Mouse (Mus musculus): ENCODE data around the gene Abraxas2. TPM values are rescaled to one million over a fixed set of nuclear protein-coding genes. Genes with fewer than 3 reads are reported as not detected.

Gene Abraxas2
- polyA plus RNA-seq, 1 experiment from 2014 or later = 36.9 TPM

- H3K27me3 ChIP-seq (replicated peaks) = no peaks in the 10 kb centered on the region
- H3K9me3 ChIP-seq = no peaks in the 10 kb centered on the region
- no peak for ATAC-seq
- H3K9ac ChIP-seq = no peak overlapping the region
- no peak overlapping the region for H3K27ac ChIP-seq
- H3K4me3 ChIP-seq (replicated peaks) = no peak overlapping the region
- 91% methylated on average over 9 of the region's 9 CpGs for WGBS
- H3K36me3 ChIP-seq = peaks cover 23% of the 10 kb centered on the region
- no peak overlapping the region for H3K4me2 ChIP-seq (replicated peaks)
- no peaks in the 10 kb centered on the region for H3K4me1 ChIP-seq (replicated peaks)
Observed at GRCm38 (mm10) chr7:132866316-132866715, 7.3 kb downstream of the Abraxas2 start.

GRCm38 (mm10) chr7:132873043-132873442, 14.0 kb downstream of the Abraxas2 start:
- no peak for ATAC-seq
- peaks cover 50% of the 10 kb centered on the region for H3K36me3 ChIP-seq
- 92% methylated on average over 2 of the region's 2 CpGs for WGBS
- no peak overlapping the region for H3K4me2 ChIP-seq (replicated peaks)
- H3K4me3 ChIP-seq (replicated peaks) = no peak overlapping the region
- H3K27me3 ChIP-seq (replicated peaks) = no peaks in the 10 kb centered on the region
- H3K9me3 ChIP-seq = no peaks in the 10 kb centered on the region
- H3K9ac ChIP-seq = no peak overlapping the region
- H3K4me1 ChIP-seq (replicated peaks) = no peaks in the 10 kb centered on the region
- H3K27ac ChIP-seq = no peak overlapping the region

- H3K27ac ChIP-seq = no peak overlapping the region
- 88% methylated on average over 2 of the region's 2 CpGs for WGBS
- H3K9me3 ChIP-seq = no peaks in the 10 kb centered on the region
- no peaks in the 10 kb centered on the region for H3K27me3 ChIP-seq (replicated peaks)
- no peaks in the 10 kb centered on the region for H3K4me1 ChIP-seq (replicated peaks)
- H3K9ac ChIP-seq = no peak overlapping the region
- no peak for ATAC-seq
- H3K4me3 ChIP-seq (replicated peaks) = no peak overlapping the region
- H3K36me3 ChIP-seq = peaks cover 59% of the 10 kb centered on the region
- H3K4me2 ChIP-seq (replicated peaks) = no peak overlapping the region
Observed at GRCm38 (mm10) chr7:132875391-132876086, 16.5 kb downstream of the Abraxas2 start.

- Histone ChIP-seq H3K4me2 (replicated peaks) (no peak overlapping the region), H3K36me3 (peaks cover 77% of the 10 kb centered on the region), H3K9ac (no peak overlapping the region), H3K27me3 (replicated peaks) (no peaks in the 10 kb centered on the region), H3K9me3 (no peaks in the 10 kb centered on the region), H3K4me3 (replicated peaks) (no peak overlapping the region), H3K4me1 (replicated peaks) (no peaks in the 10 kb centered on the region), H3K27ac (no peak overlapping the region)
- WGBS = 60% methylated on average over 1 of the region's 1 CpGs
- no peak for ATAC-seq
Observed at GRCm38 (mm10) chr7:132880276-132880675, 21.3 kb downstream of the Abraxas2 start.

- Histone ChIP-seq H3K27me3 (replicated peaks) (no peaks in the 10 kb centered on the region), H3K36me3 (peaks cover 57% of the 10 kb centered on the region), H3K27ac (no peak overlapping the region), H3K9ac (no peak overlapping the region), H3K4me2 (replicated peaks) (no peak overlapping the region), H3K4me3 (replicated peaks) (no peak overlapping the region), H3K9me3 (no peaks in the 10 kb centered on the region), H3K4me1 (replicated peaks) (no peaks in the 10 kb centered on the region)
- ATAC-seq = no peak
- 66% methylated on average over 2 of the region's 2 CpGs for WGBS
Observed at GRCm38 (mm10) chr7:132882343-132882742, 23.3 kb downstream of the Abraxas2 start.

GRCm38 (mm10) chr7:132884031-132884430, 25.0 kb downstream of the Abraxas2 start:
- no peak for ATAC-seq
- H3K36me3 ChIP-seq = peaks cover 46% of the 10 kb centered on the region

GRCm38 (mm10) chr7:132887019-132887804, 28.2 kb downstream of the Abraxas2 start:
- no peaks in the 10 kb centered on the region for H3K27me3 ChIP-seq (replicated peaks)
- H3K27ac ChIP-seq = no peak overlapping the region
- H3K9me3 ChIP-seq = no peaks in the 10 kb centered on the region
- no peak overlapping the region for H3K9ac ChIP-seq
- H3K4me2 ChIP-seq (replicated peaks) = no peak overlapping the region
- no peak overlapping the region for H3K4me3 ChIP-seq (replicated peaks)
- peaks cover 21% of the 10 kb centered on the region; the same call in 1 of the 2 replicates for H3K36me3 ChIP-seq
- no peak for ATAC-seq
- WGBS = 54% methylated on average over 7 of the region's 7 CpGs
- no peaks in the 10 kb centered on the region for H3K4me1 ChIP-seq (replicated peaks)

More at GRCm38 (mm10) chr7:132884031-132884430, 25.0 kb downstream of the Abraxas2 start:
- no peak overlapping the region for H3K4me2 ChIP-seq (replicated peaks)
- no peak overlapping the region for H3K27ac ChIP-seq
- H3K9ac ChIP-seq = no peak overlapping the region
- H3K27me3 ChIP-seq (replicated peaks) = no peaks in the 10 kb centered on the region
- H3K4me3 ChIP-seq (replicated peaks) = no peak overlapping the region
- WGBS = 91% methylated on average over 7 of the region's 7 CpGs
- H3K9me3 ChIP-seq = no peaks in the 10 kb centered on the region
- H3K4me1 ChIP-seq (replicated peaks) = no peaks in the 10 kb centered on the region

GRCm38 (mm10) chr7:132888052-132888451, 29.0 kb downstream of the Abraxas2 start:
- WGBS = 56% methylated on average over 3 of the region's 3 CpGs
- Histone ChIP-seq H3K4me3 (replicated peaks) (no peak overlapping the region), H3K9me3 (no peaks in the 10 kb centered on the region), H3K9ac (no peak overlapping the region), H3K4me2 (replicated peaks) (no peak overlapping the region), H3K36me3 (peaks cover 14% of the 10 kb centered on the region; the same call in 1 of the 2 replicates), H3K27ac (no peak overlapping the region), H3K4me1 (replicated peaks) (no peaks in the 10 kb centered on the region), H3K27me3 (replicated peaks) (no peaks in the 10 kb centered on the region)
- ATAC-seq = no peak

- H3K9me3 ChIP-seq = no peaks in the 10 kb centered on the region
- H3K4me3 ChIP-seq (replicated peaks) = no peak overlapping the region
- no peak for ATAC-seq
- no peak overlapping the region for H3K9ac ChIP-seq
- H3K36me3 ChIP-seq = peaks cover 8% of the 10 kb centered on the region; the same call in 1 of the 2 replicates
- H3K27ac ChIP-seq = no peak overlapping the region
- H3K4me1 ChIP-seq (replicated peaks) = no peaks in the 10 kb centered on the region
- H3K27me3 ChIP-seq (replicated peaks) = no peaks in the 10 kb centered on the region
- WGBS = 64% methylated on average over 4 of the region's 4 CpGs
- H3K4me2 ChIP-seq (replicated peaks) = no peak overlapping the region
Observed at GRCm38 (mm10) chr7:132888518-132889249, 29.7 kb downstream of the Abraxas2 start.

GRCm38 (mm10) chr7:132889691-132890090, 30.7 kb downstream of the Abraxas2 start:
- no peak overlapping the region for H3K27ac ChIP-seq
- ATAC-seq = no peak
- no peak overlapping the region for H3K9ac ChIP-seq
- no peaks in the 10 kb centered on the region for H3K9me3 ChIP-seq
- H3K4me2 ChIP-seq (replicated peaks) = no peak overlapping the region
- H3K4me3 ChIP-seq (replicated peaks) = no peak overlapping the region
- 0 out of 2 replicates have a peak, but pooled peaks cover under 1% of the 10 kb centered on the region for H3K36me3 ChIP-seq
- WGBS = 95% methylated on average over 8 of the region's 8 CpGs
- H3K4me1 ChIP-seq (replicated peaks) = no peaks in the 10 kb centered on the region
- no peaks in the 10 kb centered on the region for H3K27me3 ChIP-seq (replicated peaks)

GRCm38 (mm10) chr7:132890201-132890600, 31.2 kb downstream of the Abraxas2 start:
- Histone ChIP-seq H3K9me3 (no peaks in the 10 kb centered on the region), H3K4me1 (replicated peaks) (no peaks in the 10 kb centered on the region), H3K9ac (no peak overlapping the region), H3K4me3 (replicated peaks) (no peak overlapping the region), H3K27me3 (replicated peaks) (no peaks in the 10 kb centered on the region), H3K36me3 (no peaks in the 10 kb centered on the region), H3K4me2 (replicated peaks) (no peak overlapping the region), H3K27ac (no peak overlapping the region)
- no peak for ATAC-seq
- 87% methylated on average over 5 of the region's 5 CpGs for WGBS

All from intestine, embryonic 15.5 days (tissue).